Mouse (Mus musculus): ENCODE measurements around the gene St8sia6. TPM values are rescaled to one million over a fixed set of nuclear protein-coding genes. Genes with fewer than 3 reads are reported as not detected.

St8sia6 gene
- polyA plus RNA-seq, 1 experiment from 2014 or later, result 0.02 TPM

- no peak overlapping the region for H3K9ac ChIP-seq (replicated peaks)
- TF ChIP-seq EP300 (IDR thresholded peaks at IDR 0.05; ENCODE audit: low read depth), result no peak
- no peak for TF ChIP-seq CTCF (IDR thresholded peaks at IDR 0.05; ENCODE audit: low read depth)
- H3K4me1 ChIP-seq (ENCODE audit: insufficient read depth), result no peaks in the 10 kb centered on the region
- H3K9me3 ChIP-seq (ENCODE audit: low read length), result no peaks in the 10 kb centered on the region
- ATAC-seq (no peak), DNase-seq (no peak)
- no peaks in the 10 kb centered on the region for H3K36me3 ChIP-seq (replicated peaks; ENCODE audit: insufficient read depth, low read length)
- no peaks in the 10 kb centered on the region for H3K27me3 ChIP-seq (ENCODE audit: insufficient read depth, low read length)
- no peak overlapping the region for H3K4me2 ChIP-seq (ENCODE audit: low read depth, low read length)
- 54% methylated on average over 1 of the region's 1 CpGs for WGBS (ENCODE audit: insufficient replicate concordance)
- no peak overlapping the region for H3K4me3 ChIP-seq (ENCODE audit: low read depth, low read length)
- H3K27ac ChIP-seq (ENCODE audit: low read depth), result no peak overlapping the region
These were observed 43.1 kb downstream of the St8sia6 start for GRCm38 (mm10) chr2:13750777-13751176.

DNA sequence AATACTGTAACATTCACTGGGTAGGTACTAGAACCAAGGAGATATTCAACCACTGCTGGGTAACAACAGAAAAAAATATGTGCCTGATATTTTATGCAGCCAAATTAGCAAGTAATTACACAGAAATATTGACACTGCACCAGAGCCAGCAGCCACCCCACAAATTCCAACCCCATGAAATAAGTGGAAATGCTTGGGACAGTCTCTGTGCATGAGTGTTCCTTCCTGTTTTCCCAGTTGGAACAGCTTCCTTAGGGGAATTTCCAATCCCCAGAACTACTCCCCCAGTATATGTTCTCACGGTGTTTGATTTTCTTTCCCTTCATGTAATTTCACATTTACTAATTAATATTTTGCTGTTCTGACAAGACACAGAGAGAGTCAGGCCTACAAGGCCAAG is 43.8 kb downstream of the St8sia6 start:
- Histone ChIP-seq H3K4me2 (ENCODE audit: low read depth, low read length) (no peak overlapping the region), H3K9ac (replicated peaks) (no peak overlapping the region), H3K36me3 (replicated peaks; ENCODE audit: insufficient read depth, low read length) (no peaks in the 10 kb centered on the region), H3K9me3 (ENCODE audit: low read length) (no peaks in the 10 kb centered on the region), H3K4me1 (ENCODE audit: insufficient read depth) (no peaks in the 10 kb centered on the region), H3K27me3 (ENCODE audit: insufficient read depth, low read length) (no peaks in the 10 kb centered on the region), H3K27ac (ENCODE audit: low read depth) (no peak overlapping the region), H3K4me3 (ENCODE audit: low read depth, low read length) (no peak overlapping the region)
- TF ChIP-seq CTCF (IDR thresholded peaks at IDR 0.05; ENCODE audit: low read depth) (no peak), EP300 (IDR thresholded peaks at IDR 0.05; ENCODE audit: low read depth) (no peak)
- ATAC-seq, result no peak
- 74% methylated on average over 1 of the region's 1 CpGs for WGBS (ENCODE audit: insufficient replicate concordance)
- DNase-seq, result no peak

DNA sequence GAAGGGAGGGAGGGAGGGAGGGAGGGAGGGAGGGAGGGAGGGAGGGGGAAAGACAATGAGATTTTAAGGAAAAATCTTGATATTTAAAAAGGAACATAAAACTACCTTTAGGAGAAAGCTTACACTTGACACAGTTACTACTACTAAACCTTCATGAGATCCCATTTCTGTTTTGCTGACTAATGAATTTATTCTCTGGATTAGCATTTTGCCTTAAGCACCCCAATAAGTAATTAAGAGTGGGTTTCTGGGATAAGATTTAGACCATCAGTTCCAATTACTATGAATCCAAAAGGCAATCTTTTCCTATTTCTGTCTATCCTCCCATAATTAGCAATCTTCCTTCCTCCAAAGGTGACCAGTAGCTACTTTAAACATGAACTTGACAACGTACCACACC is 44.7 kb downstream of the St8sia6 start:
- H3K27me3 ChIP-seq (ENCODE audit: insufficient read depth, low read length), result no peaks in the 10 kb centered on the region
- no peak for DNase-seq
- TF ChIP-seq EP300 (IDR thresholded peaks at IDR 0.05; ENCODE audit: low read depth), result no peak
- TF ChIP-seq CTCF (IDR thresholded peaks at IDR 0.05; ENCODE audit: low read depth), result no peak

DNA sequence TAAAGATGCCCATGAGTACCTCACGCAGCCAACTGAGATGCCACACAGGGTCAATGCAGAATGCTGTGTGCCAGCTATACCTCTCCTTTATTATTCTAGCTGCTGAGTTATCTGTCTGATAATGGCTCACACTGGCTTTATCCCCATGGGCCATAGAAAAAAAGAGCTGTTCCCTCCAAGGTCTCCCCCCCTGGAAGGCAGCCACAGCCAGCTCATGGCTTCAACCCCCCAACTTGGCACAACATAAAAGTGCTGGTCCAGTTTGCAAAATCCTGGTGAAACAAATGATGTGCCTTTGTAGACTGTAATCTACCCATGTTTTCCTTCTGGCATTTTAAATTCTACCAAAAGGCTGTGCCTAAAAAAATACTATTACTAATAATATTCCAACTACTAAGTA is 46.3 kb downstream of the St8sia6 start:
- H3K4me3 ChIP-seq (ENCODE audit: low read depth, low read length), result no peak overlapping the region
- no peaks in the 10 kb centered on the region for H3K4me1 ChIP-seq (ENCODE audit: insufficient read depth)
- WGBS (ENCODE audit: insufficient replicate concordance), result 88% methylated on average over 1 of the region's 1 CpGs
- H3K27me3 ChIP-seq (ENCODE audit: insufficient read depth, low read length), result no peaks in the 10 kb centered on the region
- ATAC-seq (no peak), DNase-seq (no peak)
- H3K9ac ChIP-seq (replicated peaks), result no peak overlapping the region
- TF ChIP-seq EP300 (IDR thresholded peaks at IDR 0.05; ENCODE audit: low read depth) (no peak), CTCF (IDR thresholded peaks at IDR 0.05; ENCODE audit: low read depth) (no peak)
- no peaks in the 10 kb centered on the region for H3K36me3 ChIP-seq (replicated peaks; ENCODE audit: insufficient read depth, low read length)
- H3K9me3 ChIP-seq (ENCODE audit: low read length), result no peaks in the 10 kb centered on the region
- H3K27ac ChIP-seq (ENCODE audit: low read depth), result no peak overlapping the region
- H3K4me2 ChIP-seq (ENCODE audit: low read depth, low read length), result no peak overlapping the region

More for the DNA sequence above, 44.7 kb downstream of the St8sia6 start:
- no peaks in the 10 kb centered on the region for H3K9me3 ChIP-seq (ENCODE audit: low read length)
- H3K36me3 ChIP-seq (replicated peaks; ENCODE audit: insufficient read depth, low read length), result no peaks in the 10 kb centered on the region
- ATAC-seq, result no peak
- no peaks in the 10 kb centered on the region for H3K4me1 ChIP-seq (ENCODE audit: insufficient read depth)
- WGBS (ENCODE audit: insufficient replicate concordance), result 71% methylated on average over 1 of the region's 1 CpGs
- H3K4me3 ChIP-seq (ENCODE audit: low read depth, low read length), result no peak overlapping the region
- no peak overlapping the region for H3K9ac ChIP-seq (replicated peaks)
- H3K27ac ChIP-seq (ENCODE audit: low read depth), result no peak overlapping the region
- no peak overlapping the region for H3K4me2 ChIP-seq (ENCODE audit: low read depth, low read length)

DNA sequence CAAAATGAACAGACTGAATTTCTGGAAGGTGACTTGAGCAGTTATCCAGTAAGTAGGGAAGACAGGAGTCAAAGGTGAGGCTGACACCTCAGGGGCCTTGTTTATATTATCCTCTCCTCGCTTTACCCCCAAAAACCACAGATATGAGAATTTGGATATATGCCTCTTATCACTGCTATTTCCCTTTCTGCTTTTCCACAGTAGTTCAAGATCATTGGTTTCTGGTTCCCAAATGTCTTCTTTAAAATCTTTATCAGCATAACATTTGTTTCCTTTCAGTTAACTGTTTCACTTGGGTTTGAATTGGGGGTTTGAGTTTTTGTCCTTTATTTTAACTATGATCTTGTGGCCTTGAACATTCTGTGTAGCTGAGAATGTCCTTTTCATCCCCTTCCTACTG is 47.8 kb downstream of the St8sia6 start:
- TF ChIP-seq CTCF (IDR thresholded peaks at IDR 0.05; ENCODE audit: low read depth), result no peak
- TF ChIP-seq EP300 (IDR thresholded peaks at IDR 0.05; ENCODE audit: low read depth), result no peak
- ATAC-seq (no peak), DNase-seq (no peak)
- H3K27me3 ChIP-seq (ENCODE audit: insufficient read depth, low read length), result no peaks in the 10 kb centered on the region
- no peaks in the 10 kb centered on the region for H3K9me3 ChIP-seq (ENCODE audit: low read length)
- no peak overlapping the region for H3K27ac ChIP-seq (ENCODE audit: low read depth)
- 36% methylated on average over 1 of the region's 1 CpGs for WGBS (ENCODE audit: insufficient replicate concordance)
- H3K4me2 ChIP-seq (ENCODE audit: low read depth, low read length), result no peak overlapping the region
- H3K4me1 ChIP-seq (ENCODE audit: insufficient read depth), result no peaks in the 10 kb centered on the region
- no peaks in the 10 kb centered on the region for H3K36me3 ChIP-seq (replicated peaks; ENCODE audit: insufficient read depth, low read length)
- H3K4me3 ChIP-seq (ENCODE audit: low read depth, low read length), result no peak overlapping the region
- no peak overlapping the region for H3K9ac ChIP-seq (replicated peaks)

GRCm38 (mm10) chr2:13738704-13739103 is 55.2 kb downstream of the St8sia6 start:
- H3K4me3 ChIP-seq (ENCODE audit: low read depth, low read length), result no peak overlapping the region
- no peak overlapping the region for H3K9ac ChIP-seq (replicated peaks)
- no peaks in the 10 kb centered on the region for H3K27me3 ChIP-seq (ENCODE audit: insufficient read depth, low read length)
- H3K4me1 ChIP-seq (ENCODE audit: insufficient read depth), result no peaks in the 10 kb centered on the region
- no peak for TF ChIP-seq CTCF (IDR thresholded peaks at IDR 0.05; ENCODE audit: low read depth)
- no peak for TF ChIP-seq EP300 (IDR thresholded peaks at IDR 0.05; ENCODE audit: low read depth)
- H3K36me3 ChIP-seq (replicated peaks; ENCODE audit: insufficient read depth, low read length), result no peaks in the 10 kb centered on the region
- H3K27ac ChIP-seq (ENCODE audit: low read depth), result no peak overlapping the region
- 78% methylated on average over 7 of the region's 7 CpGs for WGBS (ENCODE audit: insufficient replicate concordance)
- H3K9me3 ChIP-seq (ENCODE audit: low read length), result no peaks in the 10 kb centered on the region
- ATAC-seq, result no peak
- DNase-seq, result no peak
- no peak overlapping the region for H3K4me2 ChIP-seq (ENCODE audit: low read depth, low read length)

DNA sequence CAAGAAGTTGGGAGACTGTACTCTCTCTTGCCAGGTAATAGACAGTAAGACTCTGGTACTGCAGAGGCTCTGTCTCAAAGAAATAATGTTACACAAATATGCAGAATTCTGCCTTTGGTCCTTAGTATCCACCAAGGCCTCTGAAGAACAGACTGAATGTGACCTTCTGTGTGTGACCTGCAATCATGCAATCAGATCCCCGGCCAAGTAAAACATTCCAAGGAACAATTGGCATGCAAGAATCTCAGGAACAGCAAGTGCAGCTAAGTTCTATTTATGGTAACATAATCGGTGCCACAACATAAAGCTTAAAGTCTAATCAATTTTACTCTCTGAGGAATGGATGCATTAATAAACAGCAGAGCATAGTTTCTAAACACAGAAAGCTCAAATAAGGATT is 66.0 kb downstream of the St8sia6 start:
- H3K9me3 ChIP-seq (ENCODE audit: low read length), result peaks cover 3% of the 10 kb centered on the region; the same call in 1 of the 2 replicates
- H3K4me1 ChIP-seq (ENCODE audit: insufficient read depth), result no peaks in the 10 kb centered on the region
- H3K9ac ChIP-seq (replicated peaks), result no peak overlapping the region
- WGBS (ENCODE audit: insufficient replicate concordance), result 56% methylated on average over 2 of the region's 2 CpGs
- no peak overlapping the region for H3K4me2 ChIP-seq (ENCODE audit: low read depth, low read length)
- ATAC-seq (no peak), DNase-seq (no peak)
- no peak overlapping the region for H3K27ac ChIP-seq (ENCODE audit: low read depth)
- H3K4me3 ChIP-seq (ENCODE audit: low read depth, low read length), result no peak overlapping the region
- no peaks in the 10 kb centered on the region for H3K36me3 ChIP-seq (replicated peaks; ENCODE audit: insufficient read depth, low read length)
- TF ChIP-seq CTCF (IDR thresholded peaks at IDR 0.05; ENCODE audit: low read depth), result no peak
- no peak for TF ChIP-seq EP300 (IDR thresholded peaks at IDR 0.05; ENCODE audit: low read depth)
- no peaks in the 10 kb centered on the region for H3K27me3 ChIP-seq (ENCODE audit: insufficient read depth, low read length)
